Mouse (Mus musculus) forebrain, embryonic 15.5 days (tissue): Measurements from ENCODE around the gene Slc9a2. TPM values are rescaled to one million over a fixed set of nuclear protein-coding genes. Genes with fewer than 3 reads are reported as not detected.
A peak's percentile ranks its signal among the peaks of the same experiment; 100 is the strongest.

ENCODE experiments used
- ATAC-seq: fragments of 200-750 bp; cut with Nextera tagmentation; replicated peaks from 2 replicates; pipeline ENCODE4 v1.8.0; 2017; ENCODE audit warnings: mild to moderate bottlenecking, moderate TSS enrichment, moderate library complexity
- H3K27ac ChIP-seq: fragments of 300-500 bp; sonication (generic); replicated peaks from 2 replicates; pipeline ENCODE4 v1.5.1; 2015; ENCODE audit warnings: mild to moderate bottlenecking, inconsistent platforms
- H3K27me3 ChIP-seq: fragments of 300-500 bp; sonication (generic); 2 replicates; pipeline ENCODE4 v1.6.1; 2015; ENCODE audit warnings: inconsistent platforms
- H3K36me3 ChIP-seq: fragments of 300-500 bp; sonication (generic); 2 replicates; pipeline ENCODE4 v1.6.1; 2015; ENCODE audit warnings: mild to moderate bottlenecking, inconsistent platforms
- H3K4me1 ChIP-seq: fragments of 300-500 bp; sonication (generic); 2 replicates; pipeline ENCODE4 v1.6.1; 2015; ENCODE audit warnings: inconsistent platforms
- H3K4me2 ChIP-seq: fragments of 300-500 bp; sonication (generic); replicated peaks from 2 replicates; pipeline ENCODE4 v1.6.1; 2015; ENCODE audit warnings: mild to moderate bottlenecking, inconsistent platforms
- H3K4me3 ChIP-seq: fragments of 300-500 bp; sonication (generic); 2 replicates; pipeline ENCODE4 v1.5.1; 2015; ENCODE audit warnings: mild to moderate bottlenecking, inconsistent platforms
- H3K9ac ChIP-seq: fragments of 300-500 bp; sonication (generic); replicated peaks from 2 replicates; pipeline ENCODE4 v1.6.1; 2015; ENCODE audit warnings: mild to moderate bottlenecking, inconsistent platforms
- H3K9me3 ChIP-seq: fragments of 300-500 bp; sonication (generic); 2 replicates; pipeline ENCODE4 v1.6.1; 2016; ENCODE audit warnings: inconsistent platforms
- WGBS: fragments of 180-500 bp; shearing (Covaris S2); methylation state at CpG from one replicate; pipeline ENCODE4 v1.1.7; 2015; ENCODE audit warnings: mixed read lengths; 5-methylcytosine and 5-hydroxymethylcytosine counted together
- polyA plus RNA-seq: library from polyadenylated mRNA; unstranded; fragments of >200 nt; fragmentation: Nextera tagmentation; extraction: Ambion mirVana; gene quantifications from 2 replicates; pipeline ENCODE4 v1.2.1, GENCODE M21; 2015

Slc9a2 gene
- polyA plus RNA-seq, 1 experiment from 2014 or later: 0.09 TPM

DNA sequence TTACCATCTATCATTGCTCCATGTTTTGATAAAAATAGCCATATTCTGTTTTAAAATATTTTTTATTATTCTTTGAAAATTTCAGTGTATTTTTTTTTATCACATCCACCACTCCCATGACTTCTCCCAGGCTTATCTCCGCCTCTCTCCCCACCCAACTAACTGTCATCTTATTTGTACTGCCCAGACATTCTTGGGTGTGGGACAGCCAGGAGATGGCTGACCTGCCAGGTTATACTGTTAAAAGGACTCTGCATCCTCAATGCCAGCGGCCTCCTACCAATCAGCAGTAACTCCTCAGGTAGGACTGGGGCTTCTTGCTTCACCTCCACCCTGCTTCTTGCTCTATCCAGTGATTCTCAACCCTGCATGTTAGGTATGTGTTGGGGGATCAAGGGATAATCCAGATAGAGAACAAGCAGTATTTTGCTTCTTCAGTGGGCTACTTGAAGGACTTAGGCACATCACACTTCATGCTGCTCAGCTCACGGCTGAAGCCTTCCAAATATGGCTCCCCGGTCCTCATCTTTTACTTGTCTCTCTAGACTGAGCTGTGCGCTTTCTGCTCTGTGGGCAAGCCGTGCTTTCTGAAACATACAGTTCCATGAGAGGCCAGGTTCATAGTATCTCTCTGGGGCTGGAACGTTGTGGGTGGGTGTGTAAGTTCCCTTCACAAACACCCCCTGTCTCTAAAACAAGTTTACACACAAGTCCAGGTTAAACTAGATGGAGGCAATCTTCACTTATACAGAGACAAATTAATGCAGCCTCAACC, 91.0 kb downstream of the Slc9a2 start:
- no peak overlapping the region for H3K9ac ChIP-seq
- H3K4me1 ChIP-seq: no peaks in the 10 kb centered on the region
- ATAC-seq: no peak
- H3K27ac ChIP-seq: no peak overlapping the region
- H3K36me3 ChIP-seq: peaks cover 2% of the 10 kb centered on the region; the same call in 1 of the 2 replicates
- H3K9me3 ChIP-seq: no peaks in the 10 kb centered on the region
- no peak overlapping the region for H3K4me2 ChIP-seq
- H3K27me3 ChIP-seq: no peaks in the 10 kb centered on the region
- H3K4me3 ChIP-seq: no peak overlapping the region
- 94% methylated on average over 7 of the region's 7 CpGs for WGBS

DNA sequence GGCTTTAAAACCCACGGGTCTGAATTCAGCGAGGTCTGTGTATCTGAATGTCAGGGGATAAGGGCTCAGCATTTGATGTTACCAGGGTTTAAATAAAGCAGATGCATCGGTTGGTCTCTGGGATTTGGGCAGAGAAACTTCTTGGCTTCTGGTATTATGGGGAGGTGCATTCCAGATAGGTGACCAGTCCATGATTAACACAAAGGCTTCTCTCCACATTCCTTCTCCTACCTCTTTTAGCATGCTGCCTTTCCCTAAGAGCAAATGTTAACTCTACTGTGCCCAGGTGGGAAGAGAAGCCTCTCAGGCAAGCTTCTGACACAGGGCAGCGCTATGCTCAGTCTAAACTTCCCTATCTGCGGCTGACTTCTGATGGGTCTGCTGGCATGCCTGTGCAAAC, 92.9 kb downstream of the Slc9a2 start:
- Histone ChIP-seq H3K4me1 (no peaks in the 10 kb centered on the region), H3K4me3 (no peak overlapping the region), H3K9ac (no peak overlapping the region), H3K36me3 (peaks cover 2% of the 10 kb centered on the region; the same call in 1 of the 2 replicates), H3K9me3 (no peaks in the 10 kb centered on the region), H3K27me3 (no peaks in the 10 kb centered on the region), H3K4me2 (no peak overlapping the region), H3K27ac (no peak overlapping the region)
- ATAC-seq: no peak
- WGBS: 88% methylated on average over 5 of the region's 5 CpGs

DNA sequence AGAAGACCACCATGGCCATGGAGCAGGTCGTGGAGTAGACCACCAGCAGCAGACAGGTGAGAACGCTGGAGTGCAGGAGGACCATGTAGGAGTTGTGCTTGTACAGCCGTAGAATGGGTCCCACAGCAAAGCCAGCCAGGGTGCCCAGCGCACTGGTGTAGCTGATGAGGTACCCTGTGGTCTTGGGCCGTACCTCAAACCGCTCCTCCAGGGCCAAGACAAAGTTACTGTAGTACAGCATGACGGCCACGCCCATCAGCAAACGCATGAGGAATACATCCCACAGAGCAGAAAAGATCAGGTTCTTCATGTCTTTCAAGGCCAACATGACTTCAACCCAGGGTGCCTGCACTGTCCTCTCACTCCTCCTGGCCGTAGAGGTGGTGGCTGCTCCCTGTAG, 93.7 kb downstream of the Slc9a2 start:
- 98% methylated on average over 10 of the region's 10 CpGs for WGBS
- Histone ChIP-seq H3K4me3 (no peak overlapping the region), H3K4me2 (no peak overlapping the region), H3K9me3 (no peaks in the 10 kb centered on the region), H3K4me1 (no peaks in the 10 kb centered on the region), H3K36me3 (peaks cover 9% of the 10 kb centered on the region), H3K27me3 (no peaks in the 10 kb centered on the region), H3K9ac (no peak overlapping the region), H3K27ac (no peak overlapping the region)
- ATAC-seq: no peak

DNA sequence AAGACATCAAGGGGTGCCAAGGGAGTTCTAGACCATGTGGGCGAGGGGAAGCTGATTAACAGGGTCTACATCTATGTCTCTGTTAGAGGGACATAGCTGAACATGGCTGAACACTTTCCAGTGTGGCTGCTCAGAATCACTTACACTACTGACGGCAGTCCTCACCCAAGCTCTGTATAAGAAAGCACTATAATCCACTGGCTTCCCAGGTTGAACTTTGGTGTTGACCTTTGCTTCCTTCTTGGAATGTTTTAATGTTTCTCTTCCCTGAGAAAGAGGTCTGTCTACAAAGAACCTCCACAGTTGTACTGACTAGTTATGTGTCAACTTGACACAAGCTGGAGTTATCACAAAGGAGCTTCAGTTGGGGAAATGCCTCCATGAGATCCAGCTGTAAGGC, 95.7 kb downstream of the Slc9a2 start:
- Histone ChIP-seq H3K27me3 (no peaks in the 10 kb centered on the region), H3K9me3 (0 out of 2 replicates have a peak, but pooled peaks cover 6% of the 10 kb centered on the region), H3K36me3 (peaks cover 19% of the 10 kb centered on the region), H3K4me3 (no peak overlapping the region), H3K4me1 (no peaks in the 10 kb centered on the region), H3K9ac (no peak overlapping the region), H3K4me2 (no peak overlapping the region), H3K27ac (no peak overlapping the region)
- WGBS: 82% methylated on average over 2 of the region's 2 CpGs
- ATAC-seq: no peak

DNA sequence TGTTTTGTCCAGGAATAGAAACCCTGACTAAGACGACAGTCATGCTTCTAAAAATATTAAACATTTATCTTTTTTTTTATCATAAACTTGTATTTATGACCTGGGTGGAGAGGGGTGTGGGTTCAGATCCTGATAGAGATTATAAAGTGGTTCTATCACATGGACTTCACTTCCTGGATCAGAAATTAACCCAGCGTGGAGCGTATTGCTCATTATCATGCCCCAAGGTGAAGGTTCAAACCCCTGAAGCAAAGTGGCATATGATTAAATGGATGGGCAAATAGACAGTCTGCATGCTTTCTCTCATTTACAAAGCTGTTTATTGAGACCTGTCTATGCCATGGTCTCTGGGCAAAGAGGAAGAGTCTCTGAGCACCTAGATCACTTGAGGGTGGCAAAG, 96.4 kb downstream of the Slc9a2 start:
- Histone ChIP-seq H3K36me3 (peaks cover 19% of the 10 kb centered on the region), H3K4me3 (no peak overlapping the region), H3K4me2 (no peak overlapping the region), H3K9ac (no peak overlapping the region), H3K27ac (no peak overlapping the region), H3K9me3 (0 out of 2 replicates have a peak, but pooled peaks cover 6% of the 10 kb centered on the region), H3K27me3 (no peaks in the 10 kb centered on the region), H3K4me1 (no peaks in the 10 kb centered on the region)
- 90% methylated on average over 3 of the region's 3 CpGs for WGBS
- ATAC-seq: no peak

DNA sequence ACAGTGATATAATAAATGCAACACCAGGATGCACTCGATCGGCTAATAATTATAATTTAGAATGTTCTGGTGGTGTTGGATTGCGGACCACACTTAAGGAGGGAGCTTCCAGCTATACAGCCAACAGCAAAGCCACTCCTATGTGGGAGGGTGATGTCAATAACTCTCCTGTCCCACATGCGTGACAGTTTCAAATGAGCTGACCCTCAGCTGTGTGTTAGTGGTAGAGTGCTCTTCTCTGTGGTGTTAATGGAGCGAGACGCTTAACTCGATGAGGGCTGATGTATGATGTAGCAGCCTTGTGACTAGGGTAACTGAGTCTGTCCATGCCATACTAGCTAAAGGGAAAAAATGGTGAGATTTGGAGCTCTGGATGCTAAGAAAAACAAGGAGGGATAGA, 103.1 kb downstream of the Slc9a2 start:
- H3K36me3 ChIP-seq: peaks cover 16% of the 10 kb centered on the region
- ATAC-seq: no peak
- H3K4me3 ChIP-seq: no peak overlapping the region
- H3K9me3 ChIP-seq: 0 out of 2 replicates have a peak, but pooled peaks cover 6% of the 10 kb centered on the region
- no peak overlapping the region for H3K4me2 ChIP-seq
- H3K9ac ChIP-seq: no peak overlapping the region
- no peaks in the 10 kb centered on the region for H3K4me1 ChIP-seq
- 97% methylated on average over 7 of the region's 7 CpGs for WGBS
- H3K27ac ChIP-seq: no peak overlapping the region
- no peaks in the 10 kb centered on the region for H3K27me3 ChIP-seq

DNA sequence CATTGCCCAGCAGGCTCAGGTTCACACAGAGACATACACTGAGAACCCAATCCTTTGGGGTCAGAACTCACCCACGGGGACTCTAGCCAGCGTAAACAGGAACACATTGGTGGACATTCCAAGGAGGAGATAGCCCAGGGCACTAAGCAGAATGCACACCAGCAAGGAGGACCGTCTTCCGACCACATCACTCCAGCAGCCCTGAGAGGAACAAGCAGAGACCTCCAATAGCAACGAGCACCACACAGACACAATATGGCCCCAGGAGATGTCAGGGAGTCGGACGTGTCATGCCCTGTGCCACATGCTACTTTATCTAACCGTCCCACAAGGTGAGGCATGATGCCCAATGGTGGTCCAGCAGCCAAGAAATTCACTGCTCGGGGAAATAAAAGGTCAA, 103.9 kb downstream of the Slc9a2 start:
- no peak overlapping the region for H3K9ac ChIP-seq
- H3K27ac ChIP-seq: no peak overlapping the region
- H3K36me3 ChIP-seq: peaks cover 7% of the 10 kb centered on the region
- H3K4me3 ChIP-seq: no peak overlapping the region
- peaks cover 4% of the 10 kb centered on the region; the same call in 1 of the 2 replicates for H3K4me1 ChIP-seq
- 93% methylated on average over 9 of the region's 9 CpGs for WGBS
- ATAC-seq: no peak
- H3K27me3 ChIP-seq: no peaks in the 10 kb centered on the region
- H3K9me3 ChIP-seq: 0 out of 2 replicates have a peak, but pooled peaks cover 5% of the 10 kb centered on the region
- no peak overlapping the region for H3K4me2 ChIP-seq

DNA sequence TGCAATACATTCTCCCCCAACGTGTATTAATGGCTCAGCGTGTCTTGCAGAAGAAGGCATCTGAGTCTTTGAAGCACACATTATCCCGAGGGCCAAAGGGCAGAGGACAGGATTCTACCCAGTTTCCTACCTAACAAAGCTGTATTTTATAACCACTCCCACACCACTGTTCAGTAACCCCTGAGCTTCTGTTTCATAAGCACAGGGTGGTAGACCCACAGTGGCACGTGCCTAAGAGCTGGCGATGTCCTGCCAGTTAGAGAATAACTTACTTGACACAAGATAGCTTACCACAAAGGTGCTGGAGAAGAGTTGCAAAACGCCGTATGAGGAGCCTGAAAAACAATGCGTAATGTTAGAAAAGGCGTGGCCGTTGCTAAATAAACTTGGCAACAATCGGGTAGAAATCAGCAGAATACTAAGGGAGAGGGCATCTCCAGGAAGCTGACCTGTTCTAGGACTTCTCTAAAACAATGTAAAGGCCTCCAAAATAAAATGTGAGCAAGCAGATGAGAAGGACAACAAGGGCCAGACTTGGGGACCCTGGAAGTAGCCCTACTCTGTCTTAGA, 105.6 kb downstream of the Slc9a2 start:
- 86% methylated on average over 11 of the region's 11 CpGs for WGBS
- Histone ChIP-seq H3K9me3 (no peaks in the 10 kb centered on the region), H3K4me3 (no peak overlapping the region), H3K9ac (no peak overlapping the region), H3K27me3 (no peaks in the 10 kb centered on the region), H3K27ac (no peak overlapping the region), H3K4me2 (no peak overlapping the region), H3K36me3 (no peaks in the 10 kb centered on the region), H3K4me1 (peaks cover 18% of the 10 kb centered on the region)
- ATAC-seq: no peak

DNA sequence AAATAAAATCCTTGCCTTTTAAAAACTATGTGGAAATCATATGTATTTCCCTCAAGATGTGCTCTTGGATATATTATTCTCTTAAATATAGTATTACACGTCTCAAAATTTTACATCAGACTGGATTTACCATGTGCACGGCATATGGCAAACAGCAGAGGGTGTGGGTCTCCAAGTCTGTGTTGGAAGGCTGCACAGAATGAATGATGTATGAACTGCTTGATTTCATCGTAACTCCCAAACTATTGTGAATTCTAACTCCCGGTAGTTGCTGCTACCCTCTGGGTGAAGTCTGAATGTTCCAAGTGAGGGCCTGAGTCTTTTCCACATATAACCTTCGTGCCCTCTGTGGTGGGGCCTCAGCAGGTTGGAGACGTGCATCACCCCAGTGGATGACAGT, 108.6 kb downstream of the Slc9a2 start:
- H3K9me3 ChIP-seq: no peaks in the 10 kb centered on the region
- no peak overlapping the region for H3K4me3 ChIP-seq
- peak overlapping the region; percentile 62 for H3K4me2 ChIP-seq
- no peaks in the 10 kb centered on the region for H3K36me3 ChIP-seq
- H3K27me3 ChIP-seq: no peaks in the 10 kb centered on the region
- peak; percentile 51; the same call in 1 of the 2 replicates for ATAC-seq
- no peak overlapping the region for H3K9ac ChIP-seq
- 62% methylated on average over 6 of the region's 6 CpGs for WGBS
- H3K4me1 ChIP-seq: peaks cover 20% of the 10 kb centered on the region
- peak overlapping the region; percentile 78 for H3K27ac ChIP-seq

DNA sequence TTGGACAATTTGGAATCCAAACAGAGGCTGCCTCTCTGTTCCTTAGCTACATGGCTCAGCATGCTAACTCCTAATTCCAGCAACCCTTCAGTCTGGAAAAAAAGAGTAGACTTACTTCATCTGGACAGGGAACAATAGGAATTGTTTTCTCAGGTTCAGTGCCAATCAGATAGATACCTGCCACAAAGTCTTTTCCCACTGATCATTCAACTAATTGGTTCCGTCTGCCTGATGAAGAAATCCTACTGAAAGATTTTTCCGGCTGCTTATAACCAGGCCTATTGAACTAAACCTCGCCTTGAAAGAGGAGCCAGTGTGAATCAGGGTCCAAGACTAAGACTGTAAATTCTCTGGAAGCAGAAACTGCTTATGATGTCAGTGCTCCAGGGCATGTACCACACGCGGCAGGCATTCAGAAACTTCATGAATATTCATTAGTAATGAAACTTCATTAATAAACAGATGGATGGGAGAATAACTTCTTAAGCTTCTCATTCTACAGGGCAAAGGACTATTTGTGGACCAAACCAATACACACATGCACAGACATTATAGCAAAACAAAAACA, 109.4 kb downstream of the Slc9a2 start:
- peak overlapping the region; percentile 46 for H3K9ac ChIP-seq

DNA sequence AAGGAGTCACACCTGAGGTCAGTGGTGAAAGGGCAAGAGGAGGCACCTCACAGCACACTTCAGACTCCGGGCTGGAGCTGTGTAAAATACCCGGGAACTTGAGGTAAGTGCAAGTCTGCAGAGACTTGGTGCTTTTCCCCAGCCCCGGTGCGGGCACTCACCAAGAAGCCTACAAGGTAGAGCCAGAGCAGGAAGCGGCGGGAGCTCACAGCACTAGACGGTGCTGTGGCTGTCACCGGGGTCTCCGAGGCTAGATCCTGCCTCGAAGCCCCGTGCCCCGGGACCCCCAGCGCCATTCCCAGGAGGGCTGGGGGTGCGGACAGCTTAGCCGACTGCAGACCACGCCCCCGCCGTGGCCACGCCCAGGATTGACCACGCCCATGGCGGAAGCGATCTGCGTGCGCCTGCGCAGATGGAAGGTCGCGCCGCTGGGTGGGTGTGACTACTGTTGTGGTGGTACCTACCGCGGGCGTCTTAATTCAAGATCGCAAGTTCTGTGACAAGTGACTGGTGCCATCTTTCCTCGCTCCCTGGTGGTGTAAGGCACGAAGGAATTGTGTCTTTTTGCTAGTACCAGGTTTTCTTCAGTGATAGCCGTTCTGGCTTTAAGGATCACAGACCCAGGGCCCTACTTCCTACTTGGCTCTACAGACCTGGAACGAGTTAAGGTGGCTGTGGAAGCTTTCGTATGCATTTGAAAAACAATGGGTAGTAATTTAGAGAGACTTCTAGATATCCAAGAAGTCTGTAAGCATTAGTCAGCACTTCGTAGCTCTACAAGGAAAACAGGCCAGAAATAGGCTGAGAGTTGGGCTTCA, 110.2 kb downstream of the Slc9a2 start, which contains the start of gene Mfsd9:
Gene Mfsd9 (minus strand): TSS at position 364 of the 818 bp plus-strand sequence.
- Histone ChIP-seq H3K27ac (peak within 1 kb of the TSS; percentile 78), H3K27me3 (no peaks in the 10 kb centered on the region), H3K4me3 (peak within 1 kb of the TSS; percentile 73), H3K9me3 (no peaks in the 10 kb centered on the region), H3K9ac (peak within 1 kb of the TSS; percentile 46), H3K4me1 (peaks cover 20% of the 10 kb centered on the region), H3K4me2 (peak within 1 kb of the TSS; percentile 62), H3K36me3 (no peaks in the 10 kb centered on the region)
- peak; percentile 90 for ATAC-seq
- 7% methylated on average over 38 of the region's 38 CpGs for WGBS

More for the DNA sequence above, 109.4 kb downstream of the Slc9a2 start:
- H3K36me3 ChIP-seq: no peaks in the 10 kb centered on the region
- H3K9me3 ChIP-seq: no peaks in the 10 kb centered on the region
- H3K4me2 ChIP-seq: peak overlapping the region; percentile 62
- peak; percentile 48 for ATAC-seq
- WGBS: 8% methylated on average over 5 of the region's 5 CpGs
- H3K4me1 ChIP-seq: peaks cover 20% of the 10 kb centered on the region
- no peaks in the 10 kb centered on the region for H3K27me3 ChIP-seq
- H3K4me3 ChIP-seq: peak overlapping the region; percentile 73
- peak overlapping the region; percentile 78 for H3K27ac ChIP-seq
